Mouse (Mus musculus) left cerebral cortex, postnatal 10 days (tissue): ENCODE measurements at regions not wholly inside any gene's neighbourhood (a gene's known extent, or its start where the extent isn't known, plus 50 kb on each side); places are given as distances from the start of the nearest gene placed in this dataset.

Experiments
- DNase-seq, 2 experiments: peaks; one replicate each; pipeline ENCODE4 v3.0.0; 2021 to 2022; ENCODE audit warnings: low spot score in 2 of 2, mixed read lengths in 1 of 2; ENCODE audit errors: extremely low spot score in 1 of 2
- intact Hi-C: fragments of 180-260 bp; cut with DNase I; formaldehyde crosslinking; loops from one replicate; pipeline ENCODE4 v1.15.1; 2025

DNA sequence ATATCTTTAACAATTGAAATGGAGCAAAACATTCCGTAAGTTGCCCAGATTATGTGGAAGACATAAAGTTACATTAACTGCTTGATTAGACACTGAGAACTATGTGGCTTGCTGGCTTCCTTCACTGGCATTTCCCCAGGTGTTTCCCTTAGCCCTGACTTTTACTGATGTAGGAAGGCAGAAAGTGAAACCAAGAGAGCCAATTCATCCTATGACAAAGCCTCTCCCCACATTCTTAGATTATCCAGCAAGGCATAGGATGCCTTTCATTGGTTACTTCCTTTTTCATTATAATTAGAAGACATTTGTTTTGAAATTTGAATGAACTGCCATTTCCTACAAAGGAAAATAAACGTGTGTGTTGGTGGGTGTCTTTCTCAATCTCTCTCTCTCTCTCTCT is 72.1 kb downstream of the Cdc42ep3 start:
- intact Hi-C loops = no loop called here

DNA sequence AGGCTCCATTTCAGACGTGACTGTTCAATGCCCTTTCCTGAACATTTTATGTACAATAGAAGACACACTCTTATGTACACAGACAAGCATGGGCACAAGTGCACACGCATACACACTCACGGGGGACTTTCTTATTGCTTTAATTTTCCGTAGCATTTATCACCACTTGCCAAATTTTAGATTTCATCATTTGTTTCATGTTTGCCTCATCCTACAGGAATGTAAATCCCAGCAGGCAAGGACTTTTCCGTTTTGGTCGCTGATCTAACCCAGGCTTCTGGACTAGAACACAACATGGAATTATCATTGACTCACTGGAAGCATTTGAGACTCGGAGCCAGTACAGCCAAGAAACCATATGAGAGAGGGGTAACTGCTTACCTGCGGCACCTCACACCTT is 81.3 kb downstream of the Cdc42ep3 start:
- no peak for DNase-seq
- intact Hi-C loops = no loop called here

More for the DNA sequence above, 72.1 kb downstream of the Cdc42ep3 start:
- DNase-seq = no peak

DNA sequence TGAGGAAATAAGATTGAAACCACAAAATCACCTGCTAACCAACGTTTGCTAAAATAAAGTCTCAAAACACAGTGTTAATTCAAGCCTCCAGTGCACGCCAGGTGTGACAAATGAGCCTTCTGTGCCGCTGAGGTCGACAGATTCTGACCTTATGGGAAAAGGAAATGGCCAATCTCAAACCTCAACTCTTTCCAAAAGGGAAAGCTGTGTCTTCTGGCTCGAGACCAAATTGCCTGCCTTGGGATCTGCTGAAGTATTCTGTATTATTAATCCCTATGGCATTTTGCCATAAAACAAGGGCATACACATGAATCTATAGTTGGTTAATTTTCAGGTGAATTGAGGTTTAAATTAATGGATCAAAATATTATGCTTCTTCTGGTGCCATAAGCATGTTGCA is 95.2 kb downstream of the Cdc42ep3 start:
- no peak for DNase-seq
- intact Hi-C loops = no loop called here

DNA sequence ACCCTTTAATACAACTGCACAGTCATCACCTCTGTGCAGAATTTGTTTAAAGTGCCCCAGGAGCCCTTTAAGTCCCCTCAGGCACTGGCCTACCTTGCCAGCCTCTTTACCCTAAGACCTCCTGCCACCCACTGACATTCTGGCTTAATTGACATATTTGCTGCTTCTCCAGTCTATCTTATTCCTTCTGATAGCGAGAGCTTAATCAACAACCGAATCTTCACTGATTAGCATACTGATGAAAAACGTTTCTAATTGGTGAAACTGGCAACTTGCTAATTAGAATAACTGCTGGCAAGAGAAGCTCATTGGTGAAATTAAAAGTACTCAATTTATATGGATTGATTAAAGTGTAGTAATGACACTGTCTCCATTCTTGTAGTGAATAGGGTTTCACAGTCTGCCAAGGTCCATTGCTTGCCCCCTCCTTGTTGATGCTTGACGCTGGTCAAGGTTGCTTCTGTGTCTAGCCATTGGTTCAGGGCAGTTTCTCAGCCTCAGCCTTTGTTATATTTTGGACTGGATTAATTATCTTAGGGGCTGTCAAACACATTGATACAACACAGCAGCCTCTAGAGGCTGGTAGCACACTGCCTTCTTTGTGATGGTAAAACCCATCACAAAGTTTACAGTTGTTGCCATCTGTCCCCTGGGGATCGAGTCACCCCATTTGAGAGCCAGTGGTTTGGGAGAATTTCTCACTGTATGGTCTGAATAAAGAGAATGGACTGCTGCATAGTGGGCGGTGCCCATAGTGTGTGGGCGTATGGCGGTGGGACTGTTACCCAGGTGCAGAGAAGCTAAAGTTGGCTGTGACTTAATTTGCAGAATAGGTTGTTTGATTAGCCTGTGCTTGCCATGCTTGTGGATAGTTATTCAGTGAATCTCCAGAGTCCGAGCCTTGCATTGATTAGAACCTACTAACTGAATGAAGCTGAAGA is 107.7 kb downstream of the Cdc42ep3 start:
- intact Hi-C loops = no loop called here
- DNase-seq = no peak

DNA sequence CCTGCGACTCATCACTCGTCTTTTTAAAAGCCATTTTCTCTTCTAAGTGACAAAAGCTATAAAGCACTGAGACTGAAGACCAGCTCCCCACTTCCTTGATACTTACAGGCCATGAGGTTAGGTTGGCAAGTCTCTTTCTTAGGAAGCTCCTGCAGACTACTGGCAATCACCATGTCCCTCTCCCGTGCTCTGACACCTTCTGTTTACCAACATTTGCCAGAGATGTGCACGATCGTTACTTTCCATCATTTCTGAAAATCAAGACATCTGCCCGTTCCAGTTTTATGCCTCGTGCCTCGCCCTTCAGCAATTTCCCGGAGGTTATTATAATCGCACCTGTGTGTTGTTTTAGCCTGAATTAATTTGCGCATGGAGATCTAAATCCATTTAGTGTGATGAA is 110.8 kb downstream of the Cdc42ep3 start:
- intact Hi-C loops = no loop called here
- DNase-seq = no peak

DNA sequence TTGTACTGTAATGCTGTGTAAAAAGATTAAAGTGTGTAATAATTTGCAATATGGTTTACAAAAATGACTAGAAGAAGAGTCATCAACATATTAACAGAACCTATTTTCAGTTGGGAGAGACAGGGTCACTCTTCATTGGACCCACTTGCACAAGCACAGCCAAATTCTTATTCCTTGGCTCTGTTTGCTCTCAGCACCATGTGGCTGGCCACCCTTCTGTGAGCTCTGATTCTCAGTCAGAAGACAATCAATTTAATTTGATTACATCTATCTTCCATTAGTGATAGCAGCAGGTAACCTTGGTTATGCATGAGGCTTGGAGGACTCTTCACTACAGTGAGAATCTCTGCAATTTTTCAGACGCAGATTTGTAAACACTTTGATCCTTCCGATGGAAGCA is 111.5 kb downstream of the Cdc42ep3 start:
- DNase-seq = no peak
- intact Hi-C loops = no loop called here

DNA sequence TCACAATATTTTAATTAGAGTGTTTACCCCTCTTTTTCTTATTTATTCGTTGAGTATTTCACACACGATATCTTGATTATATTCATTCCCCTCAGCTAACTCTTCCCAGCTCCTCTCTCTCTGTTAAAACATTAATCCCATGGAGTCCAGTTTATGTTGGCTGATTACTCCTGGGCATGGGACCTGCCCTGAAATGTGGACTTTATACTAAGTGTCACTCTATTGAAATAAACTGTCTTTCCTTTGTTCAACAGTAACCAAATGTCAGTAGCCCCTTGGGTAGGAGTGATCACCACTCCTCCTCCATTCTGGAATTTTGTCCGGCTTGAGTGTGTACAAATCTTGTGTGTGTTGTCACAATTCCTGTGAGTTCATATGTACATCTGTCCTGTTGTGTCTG is 113.4 kb downstream of the Cdc42ep3 start:
- intact Hi-C loops = no loop called here
- no peak for DNase-seq

DNA sequence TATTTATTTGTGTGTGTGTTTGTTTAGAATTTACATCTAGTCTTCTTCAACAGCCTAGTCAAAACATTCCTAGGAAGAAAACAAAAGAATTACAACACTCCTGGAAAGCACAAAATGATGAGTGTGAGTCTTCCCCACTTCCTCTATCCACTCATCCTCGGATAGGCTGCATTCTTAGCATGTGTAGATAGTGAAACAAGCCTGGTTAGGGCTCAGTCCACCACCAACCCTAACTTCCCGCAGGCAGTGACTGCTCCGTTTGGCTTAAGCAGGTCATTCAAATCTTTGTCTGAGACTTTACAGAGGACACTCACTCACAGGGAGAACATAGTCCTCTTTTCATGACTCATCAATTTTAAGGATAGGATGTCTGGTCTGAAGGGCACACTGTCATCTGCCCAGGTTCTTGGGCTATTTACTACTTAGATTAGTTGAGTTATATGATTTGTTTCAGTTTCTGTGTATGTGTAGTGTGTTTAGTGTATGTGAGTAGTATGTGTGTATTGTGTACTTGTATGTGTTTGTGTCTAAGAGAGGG is 118.6 kb downstream of the Cdc42ep3 start:
- intact Hi-C loops = no loop called here
- no peak for DNase-seq

DNA sequence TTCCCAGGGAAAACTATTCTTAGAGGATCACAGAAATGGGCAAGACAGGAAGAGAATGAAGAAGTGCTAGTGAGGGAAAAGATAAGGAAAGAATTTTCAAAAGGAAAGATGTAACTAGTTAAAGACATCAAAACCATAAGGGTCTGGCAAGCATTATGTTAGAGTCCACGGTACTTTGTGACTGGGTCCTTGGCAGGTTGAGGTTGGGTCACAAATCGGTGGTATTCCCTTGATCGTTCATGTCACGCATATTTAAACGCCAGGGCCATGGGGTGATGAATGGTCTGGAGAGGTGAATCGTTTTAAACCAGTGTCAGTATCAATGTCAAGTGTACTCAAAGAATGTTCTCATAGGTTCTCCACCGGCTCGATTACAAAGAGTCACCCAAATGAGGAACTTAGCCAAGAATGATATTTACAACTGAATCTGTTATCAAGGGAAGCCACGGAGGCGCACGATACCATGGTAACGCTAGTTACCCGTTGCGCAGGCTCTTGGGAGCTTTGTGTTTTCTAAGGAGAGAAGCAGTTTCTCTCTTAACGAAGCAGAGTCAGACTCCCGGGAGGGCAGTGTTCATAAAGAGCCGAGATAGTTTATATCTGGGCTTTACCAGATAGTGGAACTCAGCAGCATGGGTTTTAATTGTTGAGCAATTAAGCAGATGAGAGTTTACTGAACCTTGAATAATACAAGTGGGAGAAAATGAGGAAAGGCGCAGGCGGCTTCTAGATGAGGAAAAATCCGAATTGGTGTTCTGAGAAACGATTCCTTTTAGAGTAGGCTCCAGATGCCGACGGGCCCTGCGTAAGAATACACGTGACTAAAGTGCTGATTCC is 124.0 kb downstream of the Cdc42ep3 start:
- intact Hi-C loops = no loop called here
- DNase-seq = peak; percentile 39 to 72

DNA sequence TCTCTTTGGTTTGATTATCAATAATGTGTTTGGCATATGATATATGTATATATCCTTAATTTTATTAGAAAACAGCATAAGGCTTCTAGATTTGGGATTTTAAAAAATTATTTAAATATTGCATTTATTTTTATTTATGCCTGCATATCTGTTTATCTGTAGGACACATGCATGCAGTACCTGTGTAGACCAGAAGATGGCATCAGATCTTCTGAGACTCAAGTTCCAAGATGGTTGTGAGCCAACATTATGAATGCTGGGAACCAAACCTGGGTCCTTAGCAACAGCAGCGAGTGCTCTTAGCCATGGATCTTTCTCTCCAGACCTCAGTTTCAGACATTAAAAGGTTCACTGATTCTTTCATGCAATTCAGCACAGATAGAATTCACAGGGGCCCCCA is 148.3 kb downstream of the Cdc42ep3 start:
- DNase-seq = no peak
- intact Hi-C loops = no loop called here

DNA sequence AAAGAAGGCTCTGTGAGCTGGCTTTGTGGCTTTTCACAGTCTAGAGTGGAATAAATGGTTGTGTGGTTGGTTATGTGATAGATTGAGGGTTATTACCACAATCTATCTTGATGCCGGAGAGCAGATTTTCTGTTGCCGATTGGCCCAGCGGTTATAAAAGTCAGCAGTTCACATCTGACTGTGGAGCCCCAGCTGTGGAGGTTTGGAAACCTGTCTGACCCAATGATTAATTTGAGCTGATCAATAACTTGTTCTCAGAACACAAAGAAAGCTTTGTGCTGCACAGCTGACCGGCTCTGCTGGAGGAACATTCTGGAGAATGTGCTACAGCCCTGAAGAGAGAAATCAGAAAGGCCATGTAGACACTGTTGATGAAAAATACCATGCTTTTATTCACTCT is 148.8 kb downstream of the Cdc42ep3 start:
- intact Hi-C loops = no loop called here
- DNase-seq = no peak

DNA sequence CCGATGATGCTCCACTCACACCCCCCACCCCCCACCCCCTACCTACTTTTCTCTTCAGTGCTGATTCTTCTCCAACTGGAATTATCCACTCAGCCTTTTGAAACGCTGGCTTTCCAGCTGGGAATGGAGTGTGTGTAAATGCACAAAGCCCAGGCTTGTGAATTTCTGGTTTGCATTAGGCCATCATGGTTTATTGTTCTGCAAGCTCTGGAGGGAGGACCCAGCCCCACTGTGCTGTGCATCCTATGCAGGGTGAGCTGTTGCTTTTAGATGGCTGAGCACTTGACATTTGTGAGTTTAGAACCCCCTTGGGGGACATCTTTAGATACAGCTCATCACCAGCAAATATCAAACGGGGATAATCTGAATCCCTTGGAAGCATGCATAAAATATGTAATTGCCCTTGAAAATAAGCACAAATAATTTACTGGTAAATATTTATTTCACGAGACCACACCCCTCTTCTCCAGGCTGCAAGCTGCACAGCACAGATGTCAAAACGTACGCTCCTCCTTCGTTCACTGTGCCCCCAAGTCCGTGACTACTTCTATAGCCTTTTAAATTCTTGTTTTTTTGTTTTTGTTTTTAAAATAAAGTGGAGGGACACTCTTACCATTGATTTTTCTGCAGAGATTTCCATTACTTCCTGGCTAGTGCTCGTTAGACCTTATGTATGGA is 148.2 kb downstream of the Qpct start:
- intact Hi-C loops = no loop called here
- no peak for DNase-seq

DNA sequence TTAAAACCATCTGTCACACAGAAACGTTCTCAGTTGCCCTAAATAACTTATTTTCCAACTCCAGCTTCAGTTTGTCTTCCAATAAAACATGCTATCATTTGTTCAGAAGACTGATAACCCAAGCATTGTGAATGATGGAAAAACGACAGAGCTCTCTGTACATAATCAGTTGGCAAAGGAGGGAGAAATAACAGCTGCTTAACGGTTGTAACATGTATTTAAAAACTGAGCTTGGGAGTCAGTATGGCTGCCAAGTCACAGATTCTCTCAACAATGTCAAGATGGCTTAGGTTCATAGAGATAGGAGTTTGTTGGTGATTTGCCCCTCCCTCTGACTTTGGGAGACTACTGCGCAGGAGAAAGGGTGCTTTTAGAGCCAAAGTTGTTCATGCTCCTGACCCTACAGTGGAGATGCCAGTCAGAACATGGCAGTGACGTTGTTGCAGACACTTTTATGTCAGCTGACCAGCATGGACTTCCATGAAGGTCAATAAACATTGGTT is 140.2 kb downstream of the Qpct start:
- intact Hi-C loops = no loop called here

DNA sequence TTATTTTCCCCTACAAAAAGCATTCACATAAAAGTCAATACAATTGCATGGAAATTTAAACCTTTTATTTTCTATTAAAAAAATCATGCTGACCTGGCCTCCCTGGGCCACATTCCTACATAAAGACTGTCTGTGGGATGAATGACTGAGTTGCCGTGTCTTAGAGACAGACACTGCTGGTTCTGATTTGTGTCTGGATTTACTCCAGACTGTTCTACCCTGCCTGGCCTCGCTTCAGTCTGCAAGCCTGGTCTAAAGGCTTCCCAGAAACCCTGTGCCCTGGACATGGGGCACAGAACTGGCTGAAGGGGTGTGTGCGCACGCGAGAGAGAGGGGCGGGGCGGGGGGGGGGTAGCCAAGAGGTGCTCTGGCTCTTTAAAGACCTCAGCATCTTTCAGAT is 136.6 kb downstream of the Qpct start:
- intact Hi-C loops = no loop called here
- DNase-seq = no peak

More for the DNA sequence above, 140.2 kb downstream of the Qpct start:
- DNase-seq = no peak

DNA sequence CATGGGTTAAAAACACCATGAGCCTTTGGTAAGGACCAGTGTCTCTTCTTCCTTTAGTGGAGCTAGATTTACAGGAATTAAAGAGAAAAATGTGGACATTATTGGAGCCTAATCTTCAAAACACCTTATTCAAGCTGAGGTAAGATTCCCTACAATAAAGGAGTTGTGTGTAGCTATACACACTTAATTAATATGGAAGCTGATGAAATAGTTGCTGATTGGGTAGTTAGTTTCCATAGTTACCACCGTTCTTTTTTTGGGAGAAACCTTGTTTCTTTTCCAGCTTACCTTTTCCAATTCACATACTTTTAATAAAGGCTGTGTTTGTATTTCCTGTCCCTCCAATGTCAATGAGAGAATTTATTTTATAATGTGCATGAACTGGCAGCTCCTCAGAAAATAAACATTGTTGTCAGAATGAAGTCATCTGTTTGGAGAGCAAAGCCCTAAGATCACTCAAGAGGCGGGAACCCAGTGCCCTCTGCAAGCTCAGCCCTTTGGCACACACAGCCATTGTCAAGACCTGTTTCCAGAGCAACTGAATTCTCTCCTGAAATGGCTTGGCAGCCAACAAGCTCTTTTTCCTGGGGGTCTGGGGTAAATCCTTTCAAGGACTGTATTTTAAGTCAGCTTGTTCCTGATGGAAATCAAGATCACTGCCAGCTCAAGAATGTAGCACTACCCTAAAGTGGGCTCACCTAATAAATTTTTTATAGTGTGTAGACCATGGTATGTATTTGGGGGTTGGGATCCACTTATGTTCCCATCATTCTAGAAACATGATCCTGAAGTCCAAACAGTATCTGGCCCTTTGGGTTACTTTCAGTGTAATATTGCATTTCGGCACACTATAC is 128.8 kb downstream of the Qpct start:
- intact Hi-C loops = no loop called here
- DNase-seq = peak in 1 of 2 experiments; percentile 13

DNA sequence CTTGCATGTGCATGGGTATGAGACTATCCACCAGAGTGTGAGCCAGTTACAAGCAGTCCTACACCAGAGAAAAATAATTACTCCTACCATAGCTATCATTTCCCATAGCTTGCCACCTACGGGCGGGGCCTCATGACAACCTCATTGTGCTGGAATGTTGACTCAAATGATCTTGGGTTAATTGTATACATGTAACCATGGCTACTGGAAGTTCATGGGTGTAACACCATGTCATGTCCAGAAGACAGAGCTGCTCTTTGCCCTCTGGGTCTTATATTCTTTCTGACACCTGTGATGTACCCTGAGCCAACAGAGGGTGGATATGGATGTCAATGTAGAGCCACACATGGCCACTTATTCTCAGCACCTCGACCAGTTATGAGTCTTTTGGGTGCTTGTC is 125.6 kb downstream of the Qpct start:
- intact Hi-C loops = no loop called here
- no peak for DNase-seq

DNA sequence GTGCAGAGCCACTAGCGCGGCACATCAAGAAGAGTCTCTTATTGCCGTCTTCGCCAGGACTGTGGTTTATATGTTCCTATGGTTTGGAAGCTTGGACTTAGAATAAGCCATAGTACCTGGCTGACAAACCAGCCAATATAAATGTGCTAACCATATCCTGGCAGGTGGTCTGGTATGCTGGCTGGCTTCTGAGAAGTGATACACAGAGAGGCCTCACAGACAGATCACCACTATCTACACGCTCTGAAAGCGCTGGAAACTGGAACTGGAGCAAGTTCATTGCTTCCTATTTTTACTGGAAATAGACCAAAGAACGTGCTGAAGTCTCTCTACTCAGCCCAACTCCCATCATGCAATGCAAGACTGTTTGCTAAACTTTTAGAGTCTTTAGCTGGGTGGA is 124.7 kb downstream of the Qpct start:
- no peak for DNase-seq
- intact Hi-C loops = no loop called here

DNA sequence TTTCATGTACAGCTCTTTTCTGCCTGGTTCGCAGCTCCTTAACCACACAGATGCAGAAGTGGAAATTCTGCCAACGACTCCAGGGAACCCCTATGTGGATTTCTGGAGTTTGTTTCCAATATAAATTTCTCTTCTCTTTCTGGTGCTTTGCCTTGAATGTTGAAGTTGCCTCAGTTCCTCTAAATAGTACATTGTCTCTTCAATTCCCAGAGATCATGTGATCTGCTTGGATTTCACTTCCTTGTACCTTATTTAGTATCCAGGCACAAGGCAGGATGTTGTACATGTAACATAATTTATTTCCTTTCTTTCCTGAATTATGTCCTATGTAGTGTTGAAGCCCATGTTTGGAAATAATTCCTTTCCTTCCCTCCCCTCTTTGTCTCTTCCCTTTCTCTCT is 123.7 kb downstream of the Qpct start:
- no peak for DNase-seq
- intact Hi-C loops = no loop called here
